Mouse (Mus musculus) embryonic facial prominence, embryonic 14.5 days (tissue): ENCODE measurements around the gene Olfr411. TPM values are rescaled to one million over a fixed set of nuclear protein-coding genes. Genes with fewer than 3 reads are reported as not detected.
A peak's percentile ranks its signal among the peaks of the same experiment; 100 is the strongest.

Experiments
- ATAC-seq: fragments of 200-750 bp; cut with Nextera tagmentation; 2 replicates; pipeline ENCODE4 v1.8.0; 2017; ENCODE audit warnings: low read depth, moderate number of reproducible peaks, moderate TSS enrichment
- DNase-seq: peaks from one replicate; pipeline ENCODE4 v3.0.0-alpha.2; 2015; ENCODE audit warnings: low spot score
- H3K27ac ChIP-seq: fragments of 300-500 bp; sonication (generic); replicated peaks from 2 replicates; pipeline ENCODE4 v1.5.1; 2014; ENCODE audit warnings: low read depth, mild to moderate bottlenecking, low read length, moderate library complexity
- H3K27me3 ChIP-seq: fragments of 300-500 bp; sonication (generic); replicated peaks from 2 replicates; pipeline ENCODE4 v1.6.1; 2014; ENCODE audit warnings: low read length; ENCODE audit not compliant: control insufficient read depth, insufficient read depth
- H3K36me3 ChIP-seq: fragments of 300-500 bp; sonication (generic); 2 replicates; pipeline ENCODE4 v1.6.1; 2014; ENCODE audit warnings: low read length, mixed read lengths; ENCODE audit not compliant: control insufficient read depth, insufficient read depth
- H3K4me1 ChIP-seq: fragments of 300-500 bp; sonication (generic); 2 replicates; pipeline ENCODE4 v1.6.1; 2014; ENCODE audit warnings: antibody characterized with exemption, low read length; ENCODE audit not compliant: control insufficient read depth, insufficient read depth
- H3K4me2 ChIP-seq: fragments of 300-500 bp; sonication (generic); 2 replicates; pipeline ENCODE4 v1.6.1; 2014; ENCODE audit warnings: low read depth, mild to moderate bottlenecking, low read length, moderate library complexity, mixed read lengths
- H3K4me3 ChIP-seq: fragments of 300-500 bp; sonication (generic); 2 replicates; pipeline ENCODE4 v1.5.1; 2014; ENCODE audit warnings: low read depth, mild to moderate bottlenecking, low read length
- H3K9ac ChIP-seq: fragments of 300-500 bp; sonication (generic); 2 replicates; pipeline ENCODE4 v1.6.1; 2014; ENCODE audit warnings: low read depth, mild to moderate bottlenecking, low read length, moderate library complexity, mixed read lengths
- H3K9me3 ChIP-seq: fragments of 300-500 bp; sonication (generic); 2 replicates; pipeline ENCODE4 v1.6.1; 2016; ENCODE audit warnings: low read length; ENCODE audit not compliant: control insufficient read depth
- WGBS: fragments of 180-500 bp; shearing (Covaris S2); extraction: QIAGEN DNeasy Blood & Tissue Kit; methylation state at CpG from one replicate; pipeline ENCODE4 v1.1.7; 2014; 5-methylcytosine and 5-hydroxymethylcytosine counted together
- polyA plus RNA-seq: library from polyadenylated mRNA; unstranded; fragments of >200 nt; fragmentation: Nextera tagmentation; extraction: Ambion mirVana; gene quantifications from 2 replicates; pipeline ENCODE4 v1.2.1, GENCODE M21; 2014

Gene Olfr411
- polyA plus RNA-seq, 1 experiment from 2014 or later: not detected

- no peak overlapping the region for H3K9ac ChIP-seq
Observed at GRCm38 (mm10) chr11:74376847-74377246, 24.4 kb upstream of the Olfr411 start.

GRCm38 (mm10) chr11:74371393-74372100 lies 19.1 kb upstream of the Olfr411 start:
- no peak overlapping the region for H3K9ac ChIP-seq
- peaks cover 12% of the 10 kb centered on the region for H3K27me3 ChIP-seq
- no peak overlapping the region for H3K4me3 ChIP-seq
- no peaks in the 10 kb centered on the region for H3K4me1 ChIP-seq
- ATAC-seq (peak; percentile 26; the same call in 1 of the 2 replicates), DNase-seq (peak; percentile 71)
- peak overlapping the region; percentile 21; the same call in 1 of the 2 replicates for H3K4me2 ChIP-seq
- H3K27ac ChIP-seq: no peak overlapping the region
- no peaks in the 10 kb centered on the region for H3K36me3 ChIP-seq
- 11% methylated on average over 22 of the region's 22 CpGs for WGBS
- no peaks in the 10 kb centered on the region for H3K9me3 ChIP-seq

More at GRCm38 (mm10) chr11:74376847-74377246, 24.4 kb upstream of the Olfr411 start:
- ATAC-seq (peak; percentile 79), DNase-seq (peak; percentile 73)
- Histone ChIP-seq H3K4me3 (no peak overlapping the region), H3K9me3 (no peaks in the 10 kb centered on the region), H3K4me2 (no peak overlapping the region), H3K27me3 (no peaks in the 10 kb centered on the region), H3K36me3 (no peaks in the 10 kb centered on the region), H3K4me1 (no peaks in the 10 kb centered on the region), H3K27ac (no peak overlapping the region)
- 62% methylated on average over 3 of the region's 3 CpGs for WGBS

DNA sequence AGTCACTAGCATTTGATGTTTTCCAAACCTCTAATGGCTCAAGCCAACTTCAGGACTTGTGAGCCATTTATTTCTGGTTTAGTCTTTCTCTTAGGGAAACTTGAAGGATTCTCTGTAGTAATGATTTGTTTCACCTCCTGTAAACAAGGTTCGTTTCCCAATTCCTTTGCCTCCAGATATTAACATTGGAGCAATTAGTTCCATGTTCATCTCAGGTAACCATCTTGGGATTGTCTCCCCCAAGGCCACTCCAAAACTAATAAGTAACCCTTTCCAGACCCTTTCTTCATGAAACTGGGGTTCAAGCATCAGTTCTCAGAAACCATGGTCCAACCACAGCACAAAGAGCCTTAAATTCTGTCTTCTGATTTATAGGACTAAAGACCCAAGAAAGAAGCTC lies 9.3 kb upstream of the Olfr411 start, which contains the start of gene Olfr412:
Gene Olfr412 (plus strand): TSS at position 301 of the 400 bp plus-strand sequence.
- Histone ChIP-seq H3K4me2 (no peak within 1 kb of the TSS), H3K9me3 (peaks cover 13% of the 10 kb centered on the region; the same call in 1 of the 2 replicates), H3K27me3 (no peaks in the 10 kb centered on the region), H3K36me3 (no peaks in the 10 kb centered on the region), H3K9ac (no peak within 1 kb of the TSS), H3K27ac (no peak within 1 kb of the TSS), H3K4me1 (no peaks in the 10 kb centered on the region), H3K4me3 (no peak within 1 kb of the TSS)
- ATAC-seq (no peak), DNase-seq (no peak)
- 66% methylated on average over 1 of the region's 1 CpGs for WGBS

- no peak within 1 kb of the TSS for H3K9ac ChIP-seq
- 80% methylated on average over 6 of the region's 6 CpGs for WGBS
- DNase-seq (no peak), ATAC-seq (no peak)
- no peak within 1 kb of the TSS for H3K4me3 ChIP-seq
- no peaks in the 10 kb centered on the region for H3K9me3 ChIP-seq
- no peak within 1 kb of the TSS for H3K27ac ChIP-seq
- H3K27me3 ChIP-seq: no peaks in the 10 kb centered on the region
- no peak within 1 kb of the TSS for H3K4me2 ChIP-seq
- H3K36me3 ChIP-seq: no peaks in the 10 kb centered on the region
- H3K4me1 ChIP-seq: no peaks in the 10 kb centered on the region
Observed at GRCm38 (mm10) chr11:74337931-74338330, 14.5 kb downstream of the Olfr411 start, which contains the start of gene Olfr410. Gene Olfr410, minus strand, starts transcription at chr11:74338031.

GRCm38 (mm10) chr11:74328781-74329180 lies 23.7 kb downstream of the Olfr411 start:
- no peaks in the 10 kb centered on the region for H3K27me3 ChIP-seq
- no peaks in the 10 kb centered on the region for H3K36me3 ChIP-seq
- ATAC-seq (no peak), DNase-seq (no peak)
- H3K4me3 ChIP-seq: no peak overlapping the region
- no peak overlapping the region for H3K4me2 ChIP-seq
- H3K9ac ChIP-seq: no peak overlapping the region
- no peaks in the 10 kb centered on the region for H3K9me3 ChIP-seq
- no peak overlapping the region for H3K27ac ChIP-seq
- H3K4me1 ChIP-seq: no peaks in the 10 kb centered on the region

DNA sequence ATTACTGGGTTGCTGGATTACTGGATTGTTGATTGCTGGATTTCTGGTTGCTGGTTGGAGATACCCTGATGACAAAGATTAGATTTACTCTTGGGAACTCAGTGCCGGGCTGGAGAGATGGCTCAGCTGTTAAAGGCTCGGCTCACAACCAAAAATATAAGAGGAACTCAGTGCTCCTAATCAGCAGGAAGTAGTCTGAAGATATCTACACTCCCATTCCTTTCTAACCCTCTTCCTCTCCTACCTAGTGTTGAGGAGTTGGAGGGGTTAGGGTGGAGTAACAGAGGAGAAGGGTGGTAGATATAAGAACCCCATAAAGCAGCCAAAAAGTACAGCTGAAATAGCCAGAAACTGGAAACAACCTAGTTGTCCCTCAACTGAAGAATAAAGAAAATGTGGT lies 26.4 kb downstream of the Olfr411 start:
- ATAC-seq (no peak), DNase-seq (no peak)
- Histone ChIP-seq H3K36me3 (no peaks in the 10 kb centered on the region), H3K27ac (no peak overlapping the region), H3K4me1 (no peaks in the 10 kb centered on the region), H3K4me2 (no peak overlapping the region), H3K9me3 (no peaks in the 10 kb centered on the region), H3K9ac (no peak overlapping the region), H3K4me3 (no peak overlapping the region), H3K27me3 (no peaks in the 10 kb centered on the region)
- 75% methylated on average over 2 of the region's 2 CpGs for WGBS

Other genes starting within 250 kb of the Olfr411 start
- gene Olfr401, start 238.9 kb downstream of the Olfr411 start, polyA plus RNA-seq: not detected in 2 replicates
- gene Olfr402, start 199.1 kb downstream of the Olfr411 start, polyA plus RNA-seq: not detected in 2 replicates
- not detected in 2 replicates for gene Olfr403, start 166.4 kb downstream of the Olfr411 start, polyA plus RNA-seq
- gene Olfr43, start 141.3 kb downstream of the Olfr411 start, polyA plus RNA-seq: 0.10 TPM in 1 of 2 replicates, not detected in the other
- gene Olfr406, start 92.8 kb downstream of the Olfr411 start, polyA plus RNA-seq: not detected in 2 replicates
- gene Olfr59, start 68.9 kb downstream of the Olfr411 start, polyA plus RNA-seq: not detected in 2 replicates
- gene Olfr410, start 14.6 kb downstream of the Olfr411 start, polyA plus RNA-seq: 0.03 and 0.05 TPM in 2 replicates
- gene Olfr412, start 9.4 kb upstream of the Olfr411 start, polyA plus RNA-seq: not detected in 2 replicates